Mouse (Mus musculus): ENCODE measurements around the gene Pde1b. TPM values are rescaled to one million over a fixed set of nuclear protein-coding genes. Genes with fewer than 3 reads are reported as not detected.
A peak's percentile ranks its signal among the peaks of the same experiment; 100 is the strongest.

The Pde1b gene
- total RNA-seq (2014; rRNA removed; ENCODE audit: low replicate concordance) (0.88 and 4.0 TPM in 2 replicates), polyA plus RNA-seq (2015; fragmentation: Nextera tagmentation; extraction: Ambion mirVana) (1.2 and 1.3 TPM in 2 replicates)

- TF ChIP-seq EP300 (IDR thresholded peaks at IDR 0.05; ENCODE audit: low read depth), result no peak
- TF ChIP-seq CTCF (IDR thresholded peaks at IDR 0.05; ENCODE audit: low read depth), result no peak
- peak within 1 kb of the TSS; percentile 99 for H3K4me2 ChIP-seq (ENCODE audit: low read depth, low read length)
- 3% methylated on average over 44 of the region's 63 CpGs for WGBS
- DNase-seq (ENCODE audit: low spot score) (peak; percentile 60), ATAC-seq (ENCODE audit: insufficient read depth, low read depth) (peak; percentile 91)
- H3K9ac ChIP-seq (replicated peaks; ENCODE audit: low read depth, low read length), result peak within 1 kb of the TSS; percentile 38; the same call in 1 of the 2 replicates
- peaks cover 23% of the 10 kb centered on the region for H3K27me3 ChIP-seq (ENCODE audit: control insufficient read depth, insufficient read depth, low read length)
- H3K4me3 ChIP-seq (ENCODE audit: low read depth, low read length), result peak within 1 kb of the TSS; percentile 60
- 0 out of 2 replicates have a peak, but pooled peaks cover 6% of the 10 kb centered on the region for H3K4me1 ChIP-seq (ENCODE audit: control insufficient read depth, insufficient read depth)
- no peaks in the 10 kb centered on the region for H3K36me3 ChIP-seq (replicated peaks; ENCODE audit: control insufficient read depth, insufficient read depth, low read length)
- H3K27ac ChIP-seq (ENCODE audit: low read depth), result no peak within 1 kb of the TSS
- no peaks in the 10 kb centered on the region for H3K9me3 ChIP-seq (replicated peaks; ENCODE audit: control insufficient read depth, low read length)
Measured at GRCm38 (mm10) chr15:103502435-103503250, at the start of gene Pde1b. Gene Pde1b, plus strand, starts transcription at chr15:103503034.

GRCm38 (mm10) chr15:103453551-103454218 lies 49.1 kb upstream of the Pde1b start, which contains the start of gene Nckap1l:
Gene Nckap1l, plus strand, starts transcription at chr15:103453794.
- H3K36me3 ChIP-seq (replicated peaks; ENCODE audit: control insufficient read depth, insufficient read depth, low read length), result no peaks in the 10 kb centered on the region
- 71% methylated on average over 13 of the region's 13 CpGs for WGBS
- H3K27ac ChIP-seq (ENCODE audit: low read depth), result no peak within 1 kb of the TSS
- ATAC-seq (ENCODE audit: insufficient read depth, low read depth) (no peak), DNase-seq (ENCODE audit: low spot score) (no peak)
- H3K9ac ChIP-seq (replicated peaks; ENCODE audit: low read depth, low read length), result no peak within 1 kb of the TSS
- TF ChIP-seq CTCF (IDR thresholded peaks at IDR 0.05; ENCODE audit: low read depth) (no peak), EP300 (IDR thresholded peaks at IDR 0.05; ENCODE audit: low read depth) (no peak)
- no peaks in the 10 kb centered on the region for H3K4me1 ChIP-seq (ENCODE audit: control insufficient read depth, insufficient read depth)
- H3K9me3 ChIP-seq (replicated peaks; ENCODE audit: control insufficient read depth, low read length), result no peaks in the 10 kb centered on the region
- no peaks in the 10 kb centered on the region for H3K27me3 ChIP-seq (ENCODE audit: control insufficient read depth, insufficient read depth, low read length)
- peak within 1 kb of the TSS; percentile 23; the same call in 1 of the 2 replicates for H3K4me2 ChIP-seq (ENCODE audit: low read depth, low read length)
- H3K4me3 ChIP-seq (ENCODE audit: low read depth, low read length), result peak within 1 kb of the TSS; percentile 18; the same call in 1 of the 2 replicates

GRCm38 (mm10) chr15:103454449-103454848 lies 48.4 kb upstream of the Pde1b start:
- no peak overlapping the region for H3K4me3 ChIP-seq (ENCODE audit: low read depth, low read length)
- no peaks in the 10 kb centered on the region for H3K36me3 ChIP-seq (replicated peaks; ENCODE audit: control insufficient read depth, insufficient read depth, low read length)
- ATAC-seq (ENCODE audit: insufficient read depth, low read depth), result no peak
- no peaks in the 10 kb centered on the region for H3K27me3 ChIP-seq (ENCODE audit: control insufficient read depth, insufficient read depth, low read length)
- 72% methylated on average over 6 of the region's 6 CpGs for WGBS
- no peak for DNase-seq (ENCODE audit: low spot score)
- no peak overlapping the region for H3K9ac ChIP-seq (replicated peaks; ENCODE audit: low read depth, low read length)
- TF ChIP-seq CTCF (IDR thresholded peaks at IDR 0.05; ENCODE audit: low read depth) (no peak), EP300 (IDR thresholded peaks at IDR 0.05; ENCODE audit: low read depth) (no peak)
- no peaks in the 10 kb centered on the region for H3K9me3 ChIP-seq (replicated peaks; ENCODE audit: control insufficient read depth, low read length)
- H3K4me2 ChIP-seq (ENCODE audit: low read depth, low read length), result peak overlapping the region; percentile 23; the same call in 1 of the 2 replicates
- no peak overlapping the region for H3K27ac ChIP-seq (ENCODE audit: low read depth)
- no peaks in the 10 kb centered on the region for H3K4me1 ChIP-seq (ENCODE audit: control insufficient read depth, insufficient read depth)

GRCm38 (mm10) chr15:103462539-103463261 lies 40.1 kb upstream of the Pde1b start:
- Histone ChIP-seq H3K27me3 (ENCODE audit: control insufficient read depth, insufficient read depth, low read length) (no peaks in the 10 kb centered on the region), H3K4me3 (ENCODE audit: low read depth, low read length) (no peak overlapping the region), H3K4me2 (ENCODE audit: low read depth, low read length) (no peak overlapping the region), H3K4me1 (ENCODE audit: control insufficient read depth, insufficient read depth) (no peaks in the 10 kb centered on the region), H3K36me3 (replicated peaks; ENCODE audit: control insufficient read depth, insufficient read depth, low read length) (no peaks in the 10 kb centered on the region), H3K27ac (ENCODE audit: low read depth) (no peak overlapping the region), H3K9ac (replicated peaks; ENCODE audit: low read depth, low read length) (no peak overlapping the region), H3K9me3 (replicated peaks; ENCODE audit: control insufficient read depth, low read length) (no peaks in the 10 kb centered on the region)
- WGBS, result 60% methylated on average over 7 of the region's 7 CpGs
- DNase-seq (ENCODE audit: low spot score) (no peak), ATAC-seq (ENCODE audit: insufficient read depth, low read depth) (no peak)
- no peak for TF ChIP-seq EP300 (IDR thresholded peaks at IDR 0.05; ENCODE audit: low read depth)
- TF ChIP-seq CTCF (IDR thresholded peaks at IDR 0.05; ENCODE audit: low read depth), result no peak
